Mouse (Mus musculus): ENCODE measurements around the gene Gm4312. TPM values are rescaled to one million over a fixed set of nuclear protein-coding genes. Genes with fewer than 3 reads are reported as not detected.
"Not testable (repeated sequence)": the region's sequence is repeated elsewhere in the genome, so short reads cannot be mapped to it uniquely, and the experiment has no call there.

Gm4312 gene
- not detected for total RNA-seq (2021)

DNA sequence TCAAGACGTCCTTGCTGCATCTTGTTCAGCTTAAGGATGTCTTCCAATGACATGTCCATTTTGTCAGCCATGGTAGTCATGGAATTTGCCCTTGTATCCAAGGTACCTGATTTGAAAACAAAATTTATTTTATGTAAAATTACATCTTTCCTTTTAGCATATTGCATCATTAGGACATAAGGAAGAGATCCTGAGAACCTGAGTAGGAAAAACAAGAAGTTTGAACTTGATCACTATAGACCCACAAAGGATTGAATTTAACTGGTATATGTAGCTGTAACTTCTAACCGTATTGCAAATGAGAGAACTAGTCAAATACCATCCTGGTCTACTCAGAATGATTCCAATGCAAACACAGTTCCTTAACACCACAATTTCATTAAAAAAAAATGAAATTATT is at the start of gene Gm4312:
Gene Gm4312 (minus strand): TSS at position 101 of the 400 bp plus-strand sequence.
- DNase-seq, result not testable (repeated sequence)

DNA sequence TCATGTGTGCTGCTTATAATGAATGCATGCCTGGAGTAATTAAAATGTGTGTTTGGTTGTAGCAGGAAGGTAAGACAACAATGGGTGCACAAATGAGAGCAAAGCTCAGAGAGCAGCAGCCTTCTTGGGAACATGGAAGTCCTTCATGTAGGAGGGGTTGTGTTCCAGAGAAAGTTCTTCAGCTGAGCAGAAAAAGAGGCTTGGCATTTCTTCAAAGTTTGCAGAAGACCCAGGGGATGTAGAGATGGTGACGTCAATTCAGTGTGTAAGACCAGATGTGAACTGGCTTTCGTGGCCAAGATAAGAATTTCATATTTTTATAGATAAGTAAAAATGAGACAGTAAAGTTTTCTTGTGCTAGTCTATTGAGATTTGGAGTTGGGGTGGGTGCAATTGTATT is 45.2 kb upstream of the Gm4312 start:
- peak; percentile 41 for DNase-seq

DNA sequence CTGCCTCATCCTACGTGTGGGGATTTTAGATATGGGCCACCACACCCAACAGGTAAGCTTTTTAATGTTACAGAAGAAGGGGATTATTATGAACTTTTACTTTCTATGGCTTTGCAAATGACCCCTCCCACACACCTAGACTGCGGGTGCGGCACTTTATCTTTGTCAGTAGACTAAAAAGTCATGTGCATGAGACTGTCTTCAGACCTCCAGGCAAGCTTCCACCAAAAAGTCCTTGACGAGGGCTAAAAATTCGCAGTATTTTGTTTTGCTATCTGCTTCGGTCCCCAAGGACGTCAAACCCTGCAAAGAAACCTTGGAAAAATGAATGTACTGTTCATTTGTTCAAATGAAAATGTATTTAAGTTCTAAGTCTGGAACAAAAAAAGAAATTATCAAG is 33.2 kb upstream of the Gm4312 start:
- DNase-seq, result no peak

DNA sequence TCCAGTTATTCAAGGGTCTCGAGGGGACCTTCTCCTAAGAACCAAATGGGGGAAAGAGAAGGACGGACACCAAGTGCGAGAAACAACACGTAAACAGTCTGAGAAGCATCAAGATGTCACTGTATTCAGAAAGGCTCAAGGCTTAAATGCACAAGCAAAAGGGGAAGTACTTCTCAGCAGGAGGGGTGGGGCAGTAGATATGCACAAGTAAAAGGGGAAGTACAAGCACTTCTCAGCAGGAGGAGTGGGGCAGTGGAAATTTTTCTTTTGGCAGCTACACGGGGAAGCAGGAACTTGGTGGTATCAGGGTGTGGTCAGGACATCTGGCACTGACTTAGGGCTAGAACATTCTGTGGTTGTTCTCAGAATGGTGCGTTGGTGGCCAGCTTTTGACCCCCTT is 19.9 kb upstream of the Gm4312 start:
- not testable (repeated sequence) for DNase-seq

DNA sequence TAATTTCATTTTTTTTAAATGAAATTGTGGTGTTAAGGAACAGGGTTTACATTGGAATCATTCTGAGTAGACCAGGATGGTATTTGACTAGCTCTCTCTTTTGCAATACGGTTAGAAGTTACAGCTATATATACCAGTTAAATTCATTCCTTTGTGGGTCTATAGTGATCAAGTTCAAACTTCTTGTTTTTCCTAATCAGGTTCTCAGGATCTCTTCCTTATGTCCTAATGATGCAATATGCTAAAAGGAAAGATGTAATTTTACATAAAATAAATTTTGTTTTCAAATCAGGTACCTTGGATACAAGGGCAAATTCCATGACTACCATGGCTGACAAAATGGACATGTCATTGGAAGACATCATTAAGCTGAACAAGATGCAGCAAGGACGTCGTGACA is 21.3 kb downstream of the Gm4312 start, which contains the start of gene Gm4307:
Gene Gm4307 (plus strand): TSS at position 301 of the 400 bp plus-strand sequence.
- DNase-seq, result not testable (repeated sequence)

DNA sequence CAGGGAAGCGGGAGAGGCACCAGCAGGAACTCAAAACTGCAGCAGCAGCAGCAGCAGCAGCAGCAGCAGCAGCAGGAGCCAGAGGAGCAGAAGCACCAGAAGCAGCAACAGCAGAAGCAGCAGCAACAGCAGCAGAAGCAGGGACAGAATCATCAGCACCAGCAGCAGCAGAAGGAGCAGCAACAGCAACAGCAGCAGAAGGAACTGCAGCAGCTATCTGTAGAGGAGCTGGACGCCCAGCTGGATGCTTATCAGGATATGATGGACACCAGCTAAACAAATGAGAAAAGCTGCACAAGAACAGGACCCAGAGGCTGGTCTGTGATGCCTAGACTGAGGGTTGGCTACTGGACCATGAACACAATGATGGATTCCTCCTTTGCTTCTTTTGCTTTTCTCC is 25.5 kb downstream of the Gm4312 start:
- DNase-seq, result peak; percentile 9

DNA sequence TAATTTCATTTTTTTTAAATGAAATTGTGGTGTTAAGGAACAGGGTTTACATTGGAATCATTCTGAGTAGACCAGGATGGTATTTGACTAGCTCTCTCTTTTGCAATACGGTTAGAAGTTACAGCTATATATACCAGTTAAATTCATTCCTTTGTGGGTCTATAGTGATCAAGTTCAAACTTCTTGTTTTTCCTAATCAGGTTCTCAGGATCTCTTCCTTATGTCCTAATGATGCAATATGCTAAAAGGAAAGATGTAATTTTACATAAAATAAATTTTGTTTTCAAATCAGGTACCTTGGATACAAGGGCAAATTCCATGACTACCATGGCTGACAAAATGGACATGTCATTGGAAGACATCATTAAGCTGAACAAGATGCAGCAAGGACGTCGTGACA is 31.6 kb downstream of the Gm4312 start, which contains the start of gene Gm4305:
Gene Gm4305 (plus strand): TSS at position 301 of the 400 bp plus-strand sequence.
- not testable (repeated sequence) for DNase-seq

DNA sequence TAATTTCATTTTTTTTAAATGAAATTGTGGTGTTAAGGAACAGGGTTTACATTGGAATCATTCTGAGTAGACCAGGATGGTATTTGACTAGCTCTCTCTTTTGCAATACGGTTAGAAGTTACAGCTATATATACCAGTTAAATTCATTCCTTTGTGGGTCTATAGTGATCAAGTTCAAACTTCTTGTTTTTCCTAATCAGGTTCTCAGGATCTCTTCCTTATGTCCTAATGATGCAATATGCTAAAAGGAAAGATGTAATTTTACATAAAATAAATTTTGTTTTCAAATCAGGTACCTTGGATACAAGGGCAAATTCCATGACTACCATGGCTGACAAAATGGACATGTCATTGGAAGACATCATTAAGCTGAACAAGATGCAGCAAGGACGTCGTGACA is 36.7 kb downstream of the Gm4312 start, which contains the start of gene Gm4303:
Gene Gm4303 (plus strand): TSS at position 301 of the 400 bp plus-strand sequence.
- not testable (repeated sequence) for DNase-seq

DNA sequence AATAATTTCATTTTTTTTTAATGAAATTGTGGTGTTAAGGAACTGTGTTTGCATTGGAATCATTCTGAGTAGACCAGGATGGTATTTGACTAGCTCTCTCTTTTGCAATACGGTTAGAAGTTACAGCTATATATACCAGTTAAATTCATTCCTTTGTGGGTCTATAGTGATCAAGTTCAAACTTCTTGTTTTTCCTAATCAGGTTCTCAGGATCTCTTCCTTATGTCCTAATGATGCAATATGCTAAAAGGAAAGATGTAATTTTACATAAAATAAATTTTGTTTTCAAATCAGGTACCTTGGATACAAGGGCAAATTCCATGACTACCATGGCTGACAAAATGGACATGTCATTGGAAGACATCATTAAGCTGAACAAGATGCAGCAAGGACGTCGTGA is 41.8 kb downstream of the Gm4312 start, which contains the start of gene Gm4302:
Gene Gm4302 (plus strand): TSS at position 301 of the 400 bp plus-strand sequence.
- DNase-seq, result not testable (repeated sequence)

DNA sequence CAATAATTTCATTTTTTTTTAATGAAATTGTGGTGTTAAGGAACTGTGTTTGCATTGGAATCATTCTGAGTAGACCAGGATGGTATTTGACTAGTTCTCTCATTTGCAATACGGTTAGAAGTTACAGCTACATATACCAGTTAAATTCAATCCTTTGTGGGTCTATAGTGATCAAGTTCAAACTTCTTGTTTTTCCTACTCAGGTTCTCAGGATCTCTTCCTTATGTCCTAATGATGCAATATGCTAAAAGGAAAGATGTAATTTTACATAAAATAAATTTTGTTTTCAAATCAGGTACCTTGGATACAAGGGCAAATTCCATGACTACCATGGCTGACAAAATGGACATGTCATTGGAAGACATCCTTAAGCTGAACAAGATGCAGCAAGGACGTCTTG is 47.0 kb downstream of the Gm4312 start, which contains the start of gene Gm4301:
Gene Gm4301 (plus strand): TSS at position 301 of the 400 bp plus-strand sequence.
- not testable (repeated sequence) for DNase-seq

Other genes with a start within 250 kb of the Gm4312 start
- gene Gm4301, start 46.9 kb downstream of the Gm4312 start, total RNA-seq (2021), result not detected
- not detected for gene Gm4302, start 41.7 kb downstream of the Gm4312 start, total RNA-seq (2021)
- gene Gm4303, start 36.6 kb downstream of the Gm4312 start, total RNA-seq (2021), result not detected
- gene Gm4305, start 31.5 kb downstream of the Gm4312 start, total RNA-seq (2021), result not detected
- not detected for gene Gm4307, start 21.2 kb downstream of the Gm4312 start, total RNA-seq (2021)
- 10 to 100 TPM; 23.1 to 28.4 TPM for gene Tmtc3, start 104.8 kb upstream of the Gm4312 start, total RNA-seq (2021)
- gene Cep290, start 105.0 kb upstream of the Gm4312 start, total RNA-seq (2021), result 1 to 10 TPM; 3.9 to 5.2 TPM
- gene 4930430F08Rik, start 207.9 kb upstream of the Gm4312 start, total RNA-seq (2021), result 1 to 10 TPM; 4.3 to 4.5 TPM
- gene 1700017N19Rik, start 207.9 kb upstream of the Gm4312 start, total RNA-seq (2021), result not detected

Measured in heart, postnatal 4 days (tissue).